Comparison of ENCODE assay signal across 12 mouse cellular contexts in the genomic region with DNA sequence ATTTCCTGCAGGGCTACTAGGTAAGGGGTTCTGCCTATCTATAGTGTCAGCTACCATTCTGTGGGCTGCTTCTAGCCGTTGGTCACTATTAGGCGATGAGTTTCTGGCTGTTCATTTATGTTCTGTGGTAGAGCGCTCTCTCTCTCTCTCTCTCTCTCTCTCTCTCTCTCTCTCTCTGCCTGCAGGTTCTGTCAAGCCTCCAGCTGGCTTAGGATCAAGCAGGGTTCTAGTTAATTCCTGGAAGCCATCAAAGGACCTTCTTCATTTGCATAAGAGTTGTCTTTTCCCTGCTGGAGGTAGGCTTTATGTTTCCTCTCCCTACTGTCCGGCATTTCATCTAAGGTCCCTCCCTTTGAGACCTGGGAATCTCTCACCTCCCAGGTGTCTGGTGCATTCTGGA.
"Had no signal": no experiment of that assay in that cellular context is flagged by ENCODE, and none has a peak within 500 bp of the region (broad histone marks: within the 10 kb centered on the region; RNA-seq: fewer than 3 reads in every experiment).

No protein-coding gene starts in this region.

- DNase-seq: kidney, adult 8-10 months; kidney, postnatal 36 days; layer of hippocampus, adult 9-11 months; layer of hippocampus, postnatal 36 days; lung, adult 18-20 months; thymus, adult 2 months; thymus, postnatal 36 days had no signal

- H3K27ac ChIP-seq: kidney, postnatal 0 days; limb, embryonic 13.5 days; liver, embryonic 14.5 days; neural tube, embryonic 12.5 days; stomach, embryonic 15.5 days had no signal

- H3K36me3 ChIP-seq: limb, embryonic 13.5 days; neural tube, embryonic 12.5 days; stomach, embryonic 15.5 days had no signal

- H3K9ac ChIP-seq: limb, embryonic 13.5 days; liver, embryonic 14.5 days; neural tube, embryonic 12.5 days; stomach, embryonic 15.5 days had no signal

- H3K9me3 ChIP-seq: limb, embryonic 13.5 days; neural tube, embryonic 12.5 days; stomach, embryonic 15.5 days had no signal

- H3K4me3 ChIP-seq: limb, embryonic 13.5 days; neural tube, embryonic 12.5 days; stomach, embryonic 15.5 days had no signal

- H3K27me3 ChIP-seq: limb, embryonic 13.5 days; neural tube, embryonic 12.5 days; stomach, embryonic 15.5 days had no signal

- H3K4me2 ChIP-seq: limb, embryonic 13.5 days; neural tube, embryonic 12.5 days; stomach, embryonic 15.5 days had no signal

- H3K4me1 ChIP-seq: neural tube, embryonic 12.5 days; stomach, embryonic 15.5 days had no signal
